Mouse (Mus musculus) heart, adult 11 months (tissue): ENCODE results near the gene Gm14139.
"Not testable (repeated sequence)": the region's sequence is repeated elsewhere in the genome, so short reads cannot be mapped to it uniquely, and the experiment has no call there.

Experiments used
- DNase-seq: peaks from one replicate; pipeline ENCODE4 v3.0.0; 2022

Gene Gm14139

DNA sequence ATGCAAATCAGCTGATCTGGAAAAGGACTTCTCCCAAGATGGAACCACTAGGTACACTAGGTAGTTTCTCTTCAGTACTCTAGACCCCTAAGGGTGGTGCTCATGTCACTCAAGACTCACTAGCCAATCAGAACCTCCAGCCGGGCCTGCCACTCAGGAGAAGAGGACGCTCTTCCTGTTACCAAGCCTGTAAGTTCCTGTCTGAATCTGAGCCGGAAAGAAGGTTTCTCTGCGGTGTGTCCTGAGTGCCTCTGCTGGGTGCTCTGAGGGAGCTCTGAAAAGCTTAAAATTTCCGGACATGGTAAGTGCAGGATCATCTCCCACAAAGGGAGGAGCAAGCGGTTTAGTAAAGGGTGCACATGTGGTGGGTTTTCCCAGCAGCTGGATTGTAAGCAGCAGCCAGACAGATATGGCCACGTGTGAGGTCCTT lies at the start of gene Gm14139:
Gene Gm14139 (plus strand): TSS at position 186 of the 430 bp plus-strand sequence.
- DNase-seq, result not testable (repeated sequence)

DNA sequence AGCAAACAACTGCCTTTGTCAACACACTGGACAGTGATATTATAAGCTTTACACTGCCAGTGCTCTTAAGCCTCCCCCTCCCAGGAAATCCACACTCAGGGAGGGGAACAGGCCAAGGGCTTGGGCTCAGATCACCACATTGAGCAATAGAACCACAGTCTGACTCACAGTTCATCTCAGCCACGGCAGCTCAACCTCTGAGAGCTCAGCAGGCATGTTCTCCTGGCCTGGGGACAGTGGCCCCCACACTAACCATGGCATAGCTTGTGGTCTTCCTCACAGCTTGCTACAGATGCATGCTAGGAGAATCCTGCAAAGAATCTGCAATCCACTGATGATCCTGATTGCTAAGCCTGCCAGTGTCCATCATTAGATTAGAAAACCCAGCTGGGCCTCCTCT lies 49.6 kb upstream of the Gm14139 start:
- DNase-seq, result not testable (repeated sequence)

DNA sequence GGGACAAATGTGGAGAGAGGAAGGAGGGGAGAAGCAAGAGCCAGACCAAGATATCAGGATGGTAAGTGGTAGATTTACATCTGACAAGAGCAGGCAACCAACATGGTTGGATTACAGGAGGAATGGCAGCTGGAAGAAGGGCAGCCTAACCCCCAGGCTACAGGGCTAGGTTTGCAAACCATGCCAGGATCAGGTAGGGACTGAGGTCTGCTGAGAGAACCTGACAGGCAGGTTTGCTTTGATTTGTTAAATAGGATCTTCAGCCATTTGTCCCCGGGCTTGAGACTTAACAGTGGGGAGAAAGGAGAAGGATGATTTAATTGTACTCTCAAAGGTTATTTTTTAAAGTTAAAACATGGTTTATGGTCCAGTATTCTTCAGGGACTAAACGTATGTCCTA lies 48.8 kb upstream of the Gm14139 start:
- DNase-seq, result no peak

DNA sequence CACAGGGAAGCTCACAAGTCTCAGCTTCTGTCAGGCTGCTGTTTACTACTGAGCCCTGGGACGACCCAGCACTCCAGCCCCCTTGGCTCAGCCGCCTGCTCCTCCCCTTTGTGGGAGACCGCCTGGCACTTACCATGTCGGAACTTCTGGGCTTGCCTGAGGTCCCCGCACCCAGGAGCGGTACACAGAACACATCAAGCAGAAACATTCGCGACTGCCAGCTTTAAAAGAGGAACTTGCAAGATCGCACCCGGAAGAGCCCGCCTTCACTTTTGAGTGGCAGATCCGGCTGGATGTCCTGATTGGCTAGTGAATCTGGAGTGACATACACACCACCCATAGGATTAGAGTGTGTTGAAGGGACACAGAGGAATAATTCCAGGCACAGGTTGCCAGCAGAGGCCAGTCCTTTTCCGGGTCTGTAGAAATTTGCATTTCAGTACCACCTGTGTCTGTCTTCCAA lies 45.1 kb upstream of the Gm14139 start, which contains the start of gene Zfp120:
Gene Zfp120 (minus strand): TSS at position 274 of the 463 bp plus-strand sequence.
- DNase-seq, result peak; percentile 99

DNA sequence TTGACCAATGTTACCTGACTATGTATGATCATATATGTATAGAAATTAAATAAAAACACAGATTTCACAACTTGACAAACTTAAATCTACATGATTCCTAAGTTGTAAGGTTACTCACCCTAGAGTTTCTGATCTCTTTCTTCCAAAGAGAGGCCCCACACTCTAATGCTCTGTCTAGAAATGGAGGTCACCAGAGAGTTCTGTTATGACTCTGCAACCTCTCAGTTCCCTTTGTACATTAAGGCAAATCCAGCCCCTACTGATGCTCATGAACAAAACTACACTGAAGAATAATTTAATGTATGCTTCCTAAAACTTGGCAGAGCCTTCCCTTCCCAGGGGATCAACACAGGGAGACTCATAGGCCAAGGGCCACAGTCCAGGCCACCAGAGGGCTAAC lies 14.9 kb upstream of the Gm14139 start:
- no peak for DNase-seq

DNA sequence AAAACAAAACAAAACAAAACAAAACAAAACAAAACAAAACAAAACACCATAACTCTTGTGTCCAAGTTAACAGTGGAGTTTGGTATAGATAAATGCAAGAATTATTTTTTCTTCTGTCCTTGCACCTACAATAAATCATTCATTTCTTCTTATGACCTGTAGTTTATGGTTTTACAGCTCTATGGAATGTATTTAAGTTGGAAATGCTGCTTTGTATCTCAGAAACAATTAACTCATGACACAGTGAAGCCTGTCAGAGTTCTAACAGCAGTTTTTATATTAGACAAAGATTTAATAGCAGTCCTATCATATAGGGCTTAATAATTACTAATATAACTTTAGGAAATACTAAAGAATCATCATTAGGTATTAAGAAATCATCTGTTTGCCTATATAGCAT lies 7.7 kb upstream of the Gm14139 start:
- no peak for DNase-seq

DNA sequence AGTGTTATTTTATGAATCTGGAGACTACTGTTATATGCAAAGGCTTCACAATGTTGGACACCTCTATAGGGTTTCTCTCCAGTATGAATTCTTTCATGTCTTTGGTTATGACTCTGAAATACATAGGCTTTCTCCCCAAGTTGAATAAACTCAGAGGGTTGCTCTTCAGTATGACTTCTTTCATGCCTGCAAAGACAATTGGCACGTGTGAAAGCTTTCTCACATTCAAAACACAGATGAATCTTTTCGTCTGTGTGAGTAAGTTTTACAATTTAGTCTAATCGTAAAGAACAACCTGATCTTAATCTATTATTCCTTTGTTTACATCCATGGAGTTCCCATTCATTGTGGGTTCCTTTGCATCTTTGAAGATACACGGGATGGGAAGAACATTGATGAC lies 2.0 kb upstream of the Gm14139 start, which contains the start of gene Gm10770:
Gene Gm10770 (minus strand): TSS at position 101 of the 400 bp plus-strand sequence.
- DNase-seq, result not testable (repeated sequence)

DNA sequence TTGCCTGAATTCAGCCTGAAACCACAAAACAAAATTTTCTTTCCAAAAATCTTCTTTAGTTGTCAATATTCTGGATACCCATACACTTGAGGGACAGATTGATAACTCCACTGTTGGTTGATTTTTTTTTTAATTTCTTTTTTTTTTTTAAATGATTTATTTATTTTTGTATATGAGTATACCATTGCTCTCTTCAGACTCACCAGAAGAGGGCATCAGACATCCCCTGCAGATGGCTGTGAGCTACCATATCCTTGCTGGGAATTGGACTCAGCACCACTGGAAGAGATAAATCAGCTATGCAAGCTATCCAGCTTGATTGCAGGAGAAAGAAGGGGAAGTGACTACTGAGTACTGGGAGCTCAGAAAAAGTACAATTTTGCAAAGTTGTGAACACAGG lies 509 bp upstream of the Gm14139 start:
- DNase-seq, result not testable (repeated sequence)

DNA sequence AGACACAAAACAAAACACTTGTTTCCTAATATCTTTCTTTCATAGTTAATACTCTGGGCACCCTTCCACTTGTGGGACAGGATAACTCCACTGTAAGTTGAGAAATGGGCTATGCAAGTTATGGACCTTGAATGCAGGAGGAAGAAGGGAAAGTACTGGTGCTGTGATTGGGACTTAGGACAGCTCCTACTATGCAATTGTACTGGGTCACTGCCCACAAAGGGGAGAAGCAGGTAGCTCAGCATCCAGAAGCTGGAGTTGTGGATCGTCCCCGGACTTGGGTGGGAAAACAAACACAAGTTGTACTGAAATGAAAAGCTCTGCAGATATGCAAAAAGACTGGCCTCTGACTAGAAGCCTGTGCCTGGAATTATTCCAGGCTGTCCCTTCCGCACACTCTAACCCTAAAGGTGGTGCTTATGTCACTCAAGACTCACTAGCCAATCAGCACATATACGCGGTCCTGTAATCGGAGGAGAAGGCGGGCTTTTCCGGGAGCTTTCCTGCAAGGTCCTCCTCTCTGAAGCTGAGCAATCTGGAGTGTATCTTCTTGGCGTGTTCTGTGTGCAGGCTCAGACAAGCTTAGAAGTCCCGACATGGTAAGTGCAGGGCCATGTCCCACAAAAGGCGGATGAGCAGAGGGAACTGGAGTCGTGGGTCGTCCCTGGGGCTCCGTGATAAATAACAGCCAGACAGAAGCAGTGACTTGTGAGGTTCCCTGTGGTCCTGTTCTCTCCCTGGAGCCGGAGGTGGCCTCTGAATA lies 36.2 kb downstream of the Gm14139 start, which contains the start of gene Zfp937:
Gene Zfp937 (plus strand): TSS at position 474 of the 763 bp plus-strand sequence.
- peak; percentile 99 for DNase-seq

DNA sequence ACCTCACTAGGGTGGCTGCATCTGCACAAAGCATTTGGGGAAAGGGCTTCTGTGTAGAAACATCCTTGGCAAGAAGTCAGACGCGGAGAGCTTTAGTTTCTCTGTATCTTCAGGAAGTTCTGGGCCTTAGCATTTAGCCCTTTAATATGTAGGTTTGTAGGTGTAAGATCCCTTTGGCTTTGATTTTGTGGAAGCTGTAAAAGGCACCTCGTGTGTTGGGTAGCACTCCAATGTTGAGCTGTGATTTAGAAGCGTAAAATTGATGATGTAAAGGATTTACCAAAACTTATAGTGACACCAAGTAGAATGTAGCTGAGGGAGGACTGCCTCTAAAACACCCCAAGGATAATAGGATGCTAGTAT lies 36.8 kb downstream of the Gm14139 start:
- DNase-seq, result not testable (repeated sequence)

DNA sequence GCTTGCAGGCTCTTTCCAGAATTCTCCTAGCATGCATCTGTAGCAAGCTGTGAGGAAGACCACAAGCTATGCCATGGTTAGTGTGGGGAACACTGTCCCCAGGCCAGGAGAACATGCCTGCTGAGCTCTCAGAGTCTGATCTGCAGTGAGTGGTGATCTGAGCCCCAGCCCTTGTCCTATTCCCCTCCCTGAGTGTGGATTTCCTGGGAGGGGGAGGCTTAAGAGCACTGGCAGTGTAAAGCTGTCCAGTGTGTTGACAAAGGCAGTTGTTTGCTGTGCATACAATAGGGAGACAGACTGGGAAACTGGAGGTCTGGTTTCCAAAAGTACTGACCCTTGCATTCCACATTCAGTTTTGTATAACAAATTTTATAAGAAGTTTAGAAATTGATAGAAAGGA lies 41.7 kb downstream of the Gm14139 start:
- peak; percentile 76 for DNase-seq
